Mouse (Mus musculus) ES-E14 (cell line): ENCODE measurements at regions not wholly inside any gene's neighbourhood (a gene's known extent, or its start where the extent isn't known, plus 50 kb on each side); places are given as distances from the start of the nearest gene placed in this dataset.

Experiments
- DNase-seq: peaks from one replicate; pipeline ENCODE4 v3.0.0-alpha.2; 2013; ENCODE audit warnings: low read depth, low spot score
- H3K27ac ChIP-seq: 2 replicates; pipeline ENCODE4 v1.5.1; 2012; ENCODE audit warnings: low read depth, mild to moderate bottlenecking, low read length, moderate library complexity, mixed read lengths; ENCODE audit not compliant: poor library complexity, insufficient read depth, severe bottlenecking
- H3K36me3 ChIP-seq: 2 replicates; pipeline ENCODE4 v1.6.1; 2012; ENCODE audit warnings: mild to moderate bottlenecking, low read length, moderate library complexity, mixed read lengths; ENCODE audit not compliant: control insufficient read depth, poor library complexity, insufficient read depth, severe bottlenecking
- H3K4me1 ChIP-seq, 2 experiments: fragments of 150-350 bp in 1 of 2; sonication (generic) in 1 of 2; 2 replicates each; pipeline ENCODE4 v1.6.1; 2012; ENCODE audit warnings: low read length in 2 of 2, mild to moderate bottlenecking in 1 of 2, mixed read lengths in 1 of 2; ENCODE audit not compliant: control insufficient read depth in 2 of 2, insufficient read depth in 2 of 2, poor library complexity in 1 of 2
- H3K4me3 ChIP-seq, 2 experiments: fragments of 150-350 bp in 1 of 2; sonication (generic) in 1 of 2; 2 replicates each; pipeline ENCODE4 v1.5.1; 2012; ENCODE audit warnings: low read length in 2 of 2, low read depth in 1 of 2, mild to moderate bottlenecking in 1 of 2, mixed read lengths in 1 of 2; ENCODE audit not compliant: insufficient read depth in 1 of 2, poor library complexity in 1 of 2, severe bottlenecking in 1 of 2
- H3K9ac ChIP-seq: 2 replicates; pipeline ENCODE4 v1.6.1; 2012; ENCODE audit warnings: low read depth, mild to moderate bottlenecking, low read length, mixed read lengths; ENCODE audit not compliant: poor library complexity, insufficient read depth, severe bottlenecking
- H3K9me3 ChIP-seq: fragments of 150-350 bp; sonication (generic); 2 replicates; pipeline ENCODE4 v1.6.1; 2012; ENCODE audit warnings: low read depth, mild to moderate bottlenecking, low read length; ENCODE audit not compliant: control insufficient read depth, insufficient read depth
- CHD2 ChIP-seq: IDR thresholded peaks from 2 replicates; pipeline ENCODE4 v1.6.1; 2014; ENCODE audit warnings: mild to moderate bottlenecking, low read depth, low read length, inconsistent platforms
- HCFC1 ChIP-seq: IDR thresholded peaks from 2 replicates; pipeline ENCODE4 v1.6.1; 2012; ENCODE audit warnings: low read length, inconsistent platforms, borderline replicate concordance; ENCODE audit not compliant: insufficient read depth
- MAFK ChIP-seq: IDR thresholded peaks from 2 replicates; pipeline ENCODE4 v1.6.1; 2014; ENCODE audit warnings: mild to moderate bottlenecking, low read depth, low read length, inconsistent platforms; ENCODE audit not compliant: insufficient read depth
- ZC3H11A ChIP-seq: IDR thresholded peaks from 2 replicates; pipeline ENCODE4 v1.6.1; 2012; ENCODE audit warnings: low read depth, mild to moderate bottlenecking, inconsistent platforms, low read length, borderline replicate concordance
- ZNF384 ChIP-seq: IDR thresholded peaks from 2 replicates; pipeline ENCODE4 v1.6.1; 2012; ENCODE audit warnings: low read depth, low read length, inconsistent platforms
- in situ Hi-C, 2 experiments: fragments of 600-800 bp; cut with MboI; formaldehyde crosslinking; loops; one replicate each; pipeline ENCODE4 v1.15.1; 2025; ENCODE audit warnings: low sequenced_read_pairs in 2 of 2, inconsistent platforms in 1 of 2; ENCODE audit not compliant: unreplicated experiment in 2 of 2

DNA sequence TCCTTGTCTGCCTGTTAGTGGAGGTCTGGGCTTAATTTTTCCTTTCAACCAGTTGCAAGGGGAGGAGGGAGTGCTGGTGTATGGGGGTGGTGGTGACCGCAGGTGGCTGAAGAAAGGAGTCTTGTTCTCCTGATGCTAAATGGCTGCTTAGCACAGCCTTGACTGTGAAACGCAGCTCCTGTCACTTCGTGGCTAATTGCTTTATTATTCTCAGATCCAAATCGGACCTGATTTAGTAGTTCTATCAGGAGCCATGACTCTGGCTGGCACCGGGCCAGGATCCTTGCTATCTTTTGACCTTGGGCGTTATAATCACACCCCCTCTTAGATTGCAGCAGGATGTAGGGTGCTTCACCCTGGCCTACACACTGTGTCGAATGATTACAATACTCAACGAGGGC is 726.8 kb downstream of the Bcl11a start:
- H3K9me3 ChIP-seq, result no peaks in the 10 kb centered on the region
- DNase-seq, result no peak
- no peaks in the 10 kb centered on the region for H3K4me1 ChIP-seq
- H3K27ac ChIP-seq, result no peak overlapping the region
- no peak overlapping the region for H3K9ac ChIP-seq
- H3K36me3 ChIP-seq, result no peaks in the 10 kb centered on the region
- H3K4me3 ChIP-seq, result no peak overlapping the region
- TF ChIP-seq MAFK (no peak), HCFC1 (no peak), CHD2 (no peak), ZC3H11A (no peak), ZNF384 (no peak)
- in situ Hi-C loops, result no loop called here

DNA sequence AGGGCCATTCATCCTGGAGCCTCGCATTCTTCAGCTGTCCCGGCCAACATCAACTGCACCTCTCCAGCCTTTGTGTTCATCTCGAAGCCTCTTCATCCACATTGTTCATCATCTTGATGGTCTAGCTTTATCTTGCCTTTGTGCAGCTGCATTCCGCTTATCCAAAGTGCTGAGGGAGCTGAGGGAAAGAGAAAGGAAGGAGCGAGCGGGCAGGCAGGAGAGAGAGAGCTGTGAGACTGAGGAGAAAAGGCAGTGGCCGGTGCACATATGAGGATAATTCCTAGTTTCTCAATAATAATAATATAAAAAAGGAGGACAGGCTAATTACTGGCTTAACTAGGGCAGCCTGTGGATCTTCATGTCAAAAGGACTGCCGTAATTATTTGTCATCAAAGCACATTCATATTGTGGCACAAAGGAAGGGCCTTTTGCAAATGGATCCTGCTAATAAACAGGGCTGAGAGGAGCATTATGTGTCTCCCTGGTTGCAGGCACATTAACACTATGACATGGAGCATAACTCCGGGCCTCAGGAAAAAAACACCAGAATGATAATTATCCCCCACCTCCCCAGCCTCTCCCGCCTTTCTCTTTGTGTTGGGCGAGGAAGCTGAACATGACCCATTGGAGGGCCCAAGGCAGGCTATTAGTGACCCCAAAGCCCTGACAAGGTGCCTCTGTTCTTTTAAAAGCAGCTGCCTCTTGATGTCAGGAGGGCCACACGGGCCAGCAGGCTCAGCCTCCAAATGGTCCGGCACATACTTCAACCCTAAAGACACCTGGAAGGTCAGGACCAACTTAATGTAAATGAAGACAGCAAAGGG is 751.9 kb downstream of the Bcl11a start:
- in situ Hi-C loops, result no loop called here

DNA sequence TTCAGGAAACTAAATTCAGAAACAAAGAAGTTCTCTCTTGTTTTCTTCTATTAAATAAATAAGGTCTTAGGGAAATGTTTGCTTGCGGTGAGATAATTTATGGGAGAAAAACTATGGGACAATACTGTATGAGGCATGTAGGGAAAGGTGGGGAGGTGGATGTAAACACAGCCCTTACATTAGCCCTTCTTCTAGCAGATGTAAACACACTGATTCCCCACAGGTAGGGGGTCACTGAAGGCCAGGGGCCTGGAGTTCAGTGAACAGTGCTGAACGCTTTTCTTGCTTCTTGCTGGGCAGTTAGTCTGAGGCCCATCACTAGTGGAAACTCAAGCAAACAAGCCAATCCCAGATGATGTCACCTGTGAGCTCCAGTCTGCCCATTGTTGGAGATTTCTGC is 752.6 kb downstream of the Bcl11a start:
- Histone ChIP-seq H3K27ac (no peak overlapping the region), H3K4me1 (no peaks in the 10 kb centered on the region), H3K9ac (no peak overlapping the region), H3K36me3 (no peaks in the 10 kb centered on the region), H3K9me3 (no peaks in the 10 kb centered on the region), H3K4me3 (no peak overlapping the region)
- in situ Hi-C loops, result no loop called here
- DNase-seq, result no peak
- no peak for TF ChIP-seq ZNF384
- no peak for TF ChIP-seq CHD2
- TF ChIP-seq HCFC1, result no peak
- TF ChIP-seq MAFK, result no peak
- TF ChIP-seq ZC3H11A, result no peak

More for the DNA sequence above, 751.9 kb downstream of the Bcl11a start:
- H3K36me3 ChIP-seq, result no peaks in the 10 kb centered on the region
- H3K4me3 ChIP-seq, result no peak overlapping the region
- no peaks in the 10 kb centered on the region for H3K4me1 ChIP-seq
- no peaks in the 10 kb centered on the region for H3K9me3 ChIP-seq
- TF ChIP-seq CHD2 (no peak), ZC3H11A (no peak), HCFC1 (no peak), ZNF384 (no peak), MAFK (no peak)
- H3K9ac ChIP-seq, result no peak overlapping the region
- no peak for DNase-seq
- H3K27ac ChIP-seq, result no peak overlapping the region

DNA sequence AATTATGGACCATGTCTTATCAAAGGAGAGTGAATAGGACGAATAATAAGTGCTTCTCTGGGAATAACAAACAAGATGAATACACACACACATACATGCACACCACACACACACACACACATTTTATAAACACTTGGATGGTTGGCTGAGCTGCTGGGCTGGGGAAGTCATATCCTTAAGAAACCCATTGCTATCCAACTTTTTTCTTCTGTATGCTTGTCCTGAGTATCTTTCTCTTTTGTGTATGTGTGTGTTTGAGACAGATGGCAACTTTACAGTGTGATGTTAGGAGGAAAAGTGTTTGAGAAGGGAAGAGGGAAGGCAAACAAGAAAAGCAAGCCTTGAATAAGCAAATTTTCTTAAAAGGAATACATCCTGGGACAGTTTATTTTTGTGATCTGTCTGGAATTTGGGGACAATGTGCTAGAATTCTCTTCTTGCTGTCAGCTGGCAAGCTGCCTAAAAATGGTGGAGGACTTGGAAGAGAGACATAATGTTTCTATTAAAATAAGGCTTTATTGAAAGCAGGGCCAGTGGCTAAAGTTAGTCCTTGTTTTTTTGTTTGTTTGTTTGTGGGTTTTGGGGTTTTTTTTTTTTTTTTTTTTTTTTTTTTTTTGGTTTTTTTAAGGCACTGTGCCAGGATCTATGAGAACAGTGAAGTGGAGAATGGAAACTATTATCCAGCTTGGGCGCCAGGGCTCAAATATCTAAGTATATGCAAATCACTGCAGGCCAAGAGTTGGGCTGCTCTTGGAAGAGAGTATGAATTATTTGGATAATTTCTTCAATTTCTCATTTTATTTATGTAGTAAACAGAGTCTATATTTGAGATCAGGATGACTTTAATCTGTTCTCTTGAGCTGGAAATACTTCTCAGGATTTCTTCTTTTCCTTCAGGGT is 766.2 kb downstream of the Bcl11a start:
- Histone ChIP-seq H3K4me3 (no peak overlapping the region), H3K9me3 (no peaks in the 10 kb centered on the region), H3K27ac (no peak overlapping the region), H3K36me3 (no peaks in the 10 kb centered on the region), H3K9ac (no peak overlapping the region), H3K4me1 (no peaks in the 10 kb centered on the region)
- in situ Hi-C loops, result no loop called here
- no peak for DNase-seq
- TF ChIP-seq ZNF384 (no peak), MAFK (no peak), HCFC1 (no peak), CHD2 (no peak), ZC3H11A (no peak)
